Mouse (Mus musculus) kidney, adult 8-10 months (tissue): ENCODE measurements around the gene Tshz2.

Source experiments
- DNase-seq, 2 experiments: peaks; one replicate each; pipeline ENCODE4 v3.0.0; 2022

The Tshz2 gene

DNA sequence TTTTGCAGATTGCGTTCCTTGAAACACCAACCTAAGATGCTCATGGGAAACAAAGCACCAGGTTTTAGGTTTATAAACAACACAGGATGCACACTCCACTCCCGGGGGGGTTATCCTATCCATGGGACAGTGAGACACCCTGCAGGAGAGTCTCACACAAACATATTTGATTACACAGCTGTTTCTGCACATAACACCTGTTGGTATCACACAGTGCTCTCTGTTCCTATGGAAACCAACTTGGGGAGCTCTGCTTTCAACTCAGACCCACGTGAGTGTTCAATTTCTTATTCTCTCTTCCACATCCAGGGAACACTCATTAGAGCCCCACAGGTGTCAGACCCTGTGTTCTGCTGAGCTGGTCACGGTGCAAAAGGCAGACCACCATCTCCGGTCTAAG lies 390.1 kb downstream of the Tshz2 start:
- DNase-seq, result no peak

DNA sequence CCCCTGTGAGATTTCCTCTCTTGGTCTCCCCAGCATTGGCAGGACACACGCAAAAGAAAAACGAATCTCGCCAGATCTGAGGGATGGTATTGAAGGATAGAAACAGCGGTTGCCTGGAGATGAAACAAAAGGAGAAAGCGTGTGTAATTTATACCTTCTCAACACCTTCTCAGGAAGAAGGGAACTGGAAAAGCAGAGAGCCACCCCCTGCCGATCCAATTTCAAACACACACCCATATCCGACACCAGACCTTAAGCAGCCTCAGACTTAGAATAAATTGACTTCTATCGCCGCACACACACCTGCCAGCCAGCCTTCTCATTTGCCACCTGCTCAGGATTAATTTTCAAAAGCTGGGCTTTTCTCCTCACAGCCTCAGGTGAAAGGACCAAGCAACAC lies 390.9 kb downstream of the Tshz2 start:
- DNase-seq, result no peak

- no peak for DNase-seq
These were observed 392.1 kb downstream of the Tshz2 start for GRCm38 (mm10) chr2:170024939-170025338.

- DNase-seq, result no peak
These were observed 393.1 kb downstream of the Tshz2 start for GRCm38 (mm10) chr2:170025896-170026295.

DNA sequence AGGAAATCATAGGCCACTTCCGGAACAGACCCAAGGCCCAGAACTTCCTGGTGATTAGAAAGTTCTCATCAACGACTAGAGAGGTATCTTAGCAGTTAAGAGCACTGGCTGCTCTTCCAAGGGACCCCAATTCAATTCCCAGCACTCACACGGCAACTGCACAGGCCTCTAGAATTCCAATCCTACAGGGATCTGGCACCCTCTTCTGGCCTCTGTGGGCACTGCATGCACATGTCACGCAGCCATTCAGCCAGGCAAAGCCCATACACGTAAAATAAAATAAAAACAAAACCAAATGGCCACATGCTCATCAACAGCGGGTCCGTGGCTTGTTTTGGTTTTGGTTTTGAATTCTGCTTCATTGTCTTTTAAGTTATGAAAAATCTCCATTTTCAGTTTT lies 395.0 kb downstream of the Tshz2 start:
- DNase-seq, result peak in 1 of 2 experiments; percentile 9

DNA sequence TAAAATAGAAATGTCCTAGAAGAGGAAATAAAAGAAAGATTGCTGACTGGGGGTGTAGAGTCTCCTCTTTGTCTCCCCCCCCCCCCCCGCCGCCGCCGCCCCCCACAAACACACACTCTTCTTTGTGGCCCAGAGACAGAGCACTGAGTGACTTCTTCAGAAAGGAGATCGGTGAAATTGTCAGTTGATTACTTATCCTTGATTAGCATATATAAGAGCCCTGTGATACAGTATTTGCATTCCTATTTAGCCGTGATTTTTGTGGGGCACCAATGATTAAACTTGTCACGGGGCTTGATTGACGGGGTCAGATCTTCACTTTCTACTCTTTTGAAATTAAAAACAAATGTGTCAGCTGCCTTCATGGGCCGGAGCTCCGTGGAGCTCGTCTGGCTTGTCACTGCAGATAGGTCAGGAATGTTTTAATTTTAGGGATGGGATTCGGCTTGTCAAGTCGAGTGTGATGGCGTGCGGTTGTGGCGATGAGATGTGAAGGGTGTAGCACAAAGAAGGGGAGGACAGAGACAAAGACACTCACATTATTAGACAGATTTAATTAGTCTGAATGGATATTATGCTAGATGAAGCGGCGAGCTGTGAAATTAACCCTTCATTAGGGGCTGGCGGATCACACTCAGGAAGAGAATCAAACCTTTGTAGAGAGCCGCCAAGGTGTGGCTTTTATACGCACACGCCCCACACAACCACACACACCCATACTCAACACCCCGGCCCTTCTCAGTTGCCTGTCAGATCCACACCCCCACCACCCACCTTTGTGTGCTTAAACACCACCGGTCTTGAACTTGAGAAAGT lies 395.9 kb downstream of the Tshz2 start:
- DNase-seq, result no peak

GRCm38 (mm10) chr2:170029304-170029856 lies 396.6 kb downstream of the Tshz2 start:
- DNase-seq, result no peak

DNA sequence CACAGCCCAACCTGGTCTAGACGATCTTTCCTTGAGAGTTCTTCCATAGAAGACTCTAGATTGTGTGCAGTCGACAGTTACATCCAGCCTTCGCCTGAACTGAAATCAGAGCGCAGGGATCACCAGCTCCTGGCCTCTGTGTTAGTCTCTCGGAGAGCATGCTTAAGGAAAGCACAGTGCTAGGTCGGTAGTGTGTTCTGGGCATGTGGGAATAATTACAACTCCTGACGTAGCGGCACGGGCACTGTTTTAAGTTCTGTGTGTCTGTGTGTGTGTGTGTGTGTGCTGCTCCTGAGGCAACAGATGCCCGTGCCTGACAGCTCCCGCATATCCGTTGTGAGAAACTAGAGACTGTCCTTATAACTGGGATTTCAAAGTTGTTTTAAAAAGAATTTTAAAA lies 398.4 kb downstream of the Tshz2 start:
- DNase-seq, result no peak

- DNase-seq, result no peak
These were observed 399.1 kb downstream of the Tshz2 start for GRCm38 (mm10) chr2:170031872-170032271.

GRCm38 (mm10) chr2:170033219-170033618 lies 400.4 kb downstream of the Tshz2 start:
- DNase-seq, result no peak

GRCm38 (mm10) chr2:170034794-170035193 lies 402.0 kb downstream of the Tshz2 start:
- DNase-seq, result no peak

- DNase-seq, result peak in 1 of 2 experiments; percentile 25
These were observed 404.0 kb downstream of the Tshz2 start for GRCm38 (mm10) chr2:170036791-170037241.

GRCm38 (mm10) chr2:170037346-170037745 lies 404.5 kb downstream of the Tshz2 start:
- no peak for DNase-seq

DNA sequence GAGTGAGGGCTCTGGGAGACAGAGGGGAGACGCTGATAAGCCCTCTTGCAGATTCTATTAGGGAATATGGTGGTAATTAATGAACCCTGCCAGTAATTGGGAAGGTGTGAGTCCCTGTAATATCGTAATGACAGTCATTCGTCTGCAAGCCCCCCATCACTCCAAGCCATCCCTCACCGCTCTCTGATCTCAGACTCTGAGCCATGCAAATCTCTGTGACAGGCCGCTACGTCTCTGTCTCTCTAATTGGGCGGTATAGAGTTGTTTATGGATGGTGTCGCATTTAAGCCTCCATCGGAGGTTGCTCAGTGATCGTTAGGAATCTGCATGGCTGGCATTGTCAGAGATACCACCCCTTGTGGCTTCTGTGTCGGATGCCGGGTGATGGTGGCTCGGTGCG lies 407.0 kb downstream of the Tshz2 start:
- DNase-seq, result no peak

DNA sequence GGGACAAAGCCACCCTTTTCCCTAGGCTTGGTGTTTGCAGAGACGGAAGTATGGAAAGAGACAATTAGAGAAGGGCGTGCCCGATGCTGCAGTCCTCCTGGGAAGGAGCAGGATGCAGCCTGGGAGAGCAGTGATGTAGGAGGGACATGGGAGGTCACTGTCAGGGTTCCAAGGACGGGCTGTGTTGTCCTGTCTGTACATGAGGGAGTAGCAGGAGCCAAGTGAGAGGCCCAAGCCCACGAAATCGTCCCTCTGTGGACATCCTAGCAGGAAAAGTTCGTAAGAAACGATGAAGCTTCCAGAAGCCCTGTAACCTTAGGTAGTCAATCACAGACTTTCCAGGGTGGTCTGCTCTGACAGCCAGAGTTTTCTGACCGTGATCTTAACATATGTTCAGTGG lies 408.3 kb downstream of the Tshz2 start:
- DNase-seq, result peak in 1 of 2 experiments; percentile 31

DNA sequence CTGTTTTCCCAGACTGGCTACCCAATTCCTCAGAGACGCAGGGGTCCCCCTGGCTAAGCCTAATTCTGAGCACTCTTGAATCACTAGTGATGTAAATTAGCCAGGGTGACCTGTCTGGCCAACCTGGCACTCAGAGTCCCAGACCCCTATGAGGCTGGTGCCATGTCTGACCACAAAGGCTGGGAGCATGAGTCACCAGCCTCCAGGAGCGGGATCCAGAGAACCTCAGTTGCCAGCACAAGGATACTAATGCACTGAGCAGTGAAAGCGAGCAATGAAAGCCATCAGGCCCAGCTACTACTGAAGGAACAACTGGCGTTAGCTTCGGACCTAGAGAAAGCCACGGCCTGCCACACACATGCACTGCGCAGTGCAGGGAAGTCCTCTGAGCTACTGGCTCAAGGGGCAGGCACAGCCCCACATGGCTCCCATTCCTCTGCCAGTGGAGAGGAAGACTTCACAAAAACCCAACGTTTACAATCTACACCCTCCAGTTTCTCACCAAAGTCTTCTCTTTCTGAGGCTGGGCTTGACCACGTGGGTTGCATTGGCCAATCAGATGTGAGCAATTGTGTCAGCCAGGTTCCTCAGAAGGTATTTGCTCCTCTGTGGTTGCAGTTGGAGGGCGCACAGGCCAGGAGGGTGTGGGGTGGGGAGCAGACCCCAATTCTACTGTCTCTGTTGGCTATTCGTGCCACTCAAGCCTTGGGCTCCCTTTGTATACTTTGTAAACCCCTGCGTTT lies 409.8 kb downstream of the Tshz2 start:
- DNase-seq, result no peak

- DNase-seq, result no peak
These were observed 410.5 kb downstream of the Tshz2 start for GRCm38 (mm10) chr2:170043290-170043689.

GRCm38 (mm10) chr2:170045896-170046295 lies 413.1 kb downstream of the Tshz2 start:
- no peak for DNase-seq

GRCm38 (mm10) chr2:170046371-170047145 lies 413.7 kb downstream of the Tshz2 start:
- no peak for DNase-seq

DNA sequence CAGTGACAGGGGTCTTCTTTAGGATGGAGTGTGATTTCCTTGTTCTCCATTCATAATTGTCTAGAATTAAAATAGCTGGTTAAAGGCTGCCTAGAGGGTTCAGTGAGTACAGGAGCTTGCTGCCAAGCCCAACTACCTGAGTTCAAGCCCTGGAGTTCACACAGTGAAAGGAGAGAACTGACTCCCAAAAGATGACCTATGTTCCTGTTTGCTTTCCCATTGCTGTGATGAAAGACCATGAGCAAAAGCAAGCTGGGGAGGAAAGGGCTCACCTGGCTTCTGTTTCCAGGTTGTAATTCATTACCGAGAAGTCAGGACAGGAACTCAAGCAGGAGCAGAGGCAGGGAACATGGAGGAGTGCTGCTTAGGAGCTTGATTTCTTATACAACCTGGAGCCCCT lies 416.0 kb downstream of the Tshz2 start:
- DNase-seq, result no peak

- DNase-seq, result no peak
These were observed 417.8 kb downstream of the Tshz2 start for GRCm38 (mm10) chr2:170050651-170051050.

GRCm38 (mm10) chr2:170051441-170051840 lies 418.6 kb downstream of the Tshz2 start:
- no peak for DNase-seq

DNA sequence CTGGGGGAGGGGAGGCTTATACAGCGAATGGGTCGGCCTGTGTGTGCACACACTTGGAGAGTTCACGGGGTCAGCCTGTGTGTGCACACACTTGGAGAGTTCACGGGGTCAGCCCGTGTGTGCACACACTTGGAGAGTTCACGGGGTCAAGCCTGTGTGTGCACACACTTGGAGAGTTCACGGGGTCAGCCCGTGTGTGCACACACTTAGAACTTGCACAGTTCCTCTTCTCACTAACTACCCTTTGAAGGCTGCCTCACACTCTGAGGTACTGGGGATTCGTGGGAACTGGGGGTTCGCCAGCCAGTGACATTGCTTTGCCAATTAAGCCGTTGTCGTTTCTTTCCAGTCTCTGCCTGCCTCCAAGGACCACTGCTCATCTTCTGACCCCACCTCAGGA lies 422.1 kb downstream of the Tshz2 start:
- DNase-seq, result no peak
